11 mouse cellular contexts compared by ENCODE assay signal in genomic region chr9:21450270-21450669, GRCm38 (mm10). TPM values are rescaled to one million over a fixed set of nuclear protein-coding genes. Genes with fewer than 3 reads are reported as not detected.
DNase-seq lines count a peak whose midpoint lies in the region; TF ChIP-seq lines count a peak whose summit lies in the region.
"Had no signal": no experiment of that assay in that cellular context is flagged by ENCODE, and none has a peak within 500 bp of the region (broad histone marks: within the 10 kb centered on the region; RNA-seq: fewer than 3 reads in every experiment).

No protein-coding gene starts in this region.

- WGBS in heart, embryonic 10.5 days: 64% methylated on average over 3 of the region's 3 CpGs
- 35% methylated on average over 3 of the region's 3 CpGs for WGBS in spleen, adult 2 months
- 91% methylated on average over 3 of the region's 3 CpGs for WGBS in limb, embryonic 10.5 days

- peak overlapping the region; percentile 13; the same call in 1 of the 2 replicates for H3K27ac ChIP-seq in heart, embryonic 10.5 days
- peak overlapping the region; percentile 58 for H3K27ac ChIP-seq in spleen, adult 2 months (ENCODE audit: insufficient read depth, low read length)
- H3K27ac ChIP-seq in limb, embryonic 10.5 days: no peak overlapping the region
- H3K27ac ChIP-seq: embryonic facial prominence, embryonic 10.5 days; forebrain, embryonic 13.5 days; stomach, embryonic 15.5 days had no signal

- DNase-seq in heart, embryonic 10.5 days (ENCODE audit: low spot score): no peak
- DNase-seq in heart, postnatal 36 days: no peak
- DNase-seq in spleen, adult 2 months (ENCODE audit: low read depth in 1 of 2, low spot score in 2 of 2): no peak
- no peak for DNase-seq in spleen, adult 12 weeks (ENCODE audit: low spot score)
- DNase-seq in kidney, postnatal 36 days: peak; percentile 54 to 76
- no peak for DNase-seq in right cerebral cortex, postnatal 14 days
- no peak for DNase-seq in limb, embryonic 10.5 days (ENCODE audit: low spot score)
- no peak for DNase-seq in gastrocnemius, adult 8-10 months (ENCODE audit: low spot score in 2 of 2)

- no peak overlapping the region for H3K4me3 ChIP-seq in heart, embryonic 10.5 days
- H3K4me3 ChIP-seq in spleen, adult 2 months (ENCODE audit: extremely low read depth, insufficient read depth, insufficient read length): no peak overlapping the region
- no peak overlapping the region for H3K4me3 ChIP-seq in limb, embryonic 10.5 days
- H3K4me3 ChIP-seq: embryonic facial prominence, embryonic 10.5 days; forebrain, embryonic 13.5 days; stomach, embryonic 15.5 days had no signal

- no peak for TF ChIP-seq POLR2A in spleen, adult 2 months (IDR thresholded peaks at IDR 0.05; ENCODE audit: low read depth, low read length)

- TF ChIP-seq CTCF in spleen, adult 2 months (IDR thresholded peaks at IDR 0.05; ENCODE audit: extremely low read depth, insufficient read depth, insufficient read length, insufficient replicate concordance): no peak

- H3K4me1 ChIP-seq in heart, embryonic 10.5 days: peaks cover 49% of the 10 kb centered on the region
- peaks cover 38% of the 10 kb centered on the region; the same call in 1 of the 2 replicates for H3K4me1 ChIP-seq in spleen, adult 2 months (ENCODE audit: control insufficient read depth, insufficient read depth, insufficient read length)
- H3K4me1 ChIP-seq in limb, embryonic 10.5 days: peaks cover 10% of the 10 kb centered on the region
- H3K4me1 ChIP-seq: forebrain, embryonic 13.5 days had no signal

- peaks cover 15% of the 10 kb centered on the region for H3K36me3 ChIP-seq in heart, embryonic 10.5 days
- H3K36me3 ChIP-seq in spleen, adult 2 months (ENCODE audit: control insufficient read depth, insufficient read depth, low read length): peaks cover 2% of the 10 kb centered on the region
- peaks cover 6% of the 10 kb centered on the region; the same call in 1 of the 2 replicates for H3K36me3 ChIP-seq in limb, embryonic 10.5 days
- H3K36me3 ChIP-seq: stomach, embryonic 15.5 days had no signal

- intact Hi-C loops in heart, postnatal 36 days (cut with DNase I): no loop called here

- H3K27me3 ChIP-seq in heart, embryonic 10.5 days (ENCODE audit: insufficient read depth, poor library complexity, severe bottlenecking): no peaks in the 10 kb centered on the region
- no peaks in the 10 kb centered on the region for H3K27me3 ChIP-seq in spleen, adult 2 months (ENCODE audit: control insufficient read depth, insufficient read depth, low read length)
- H3K27me3 ChIP-seq in limb, embryonic 10.5 days (ENCODE audit: low read depth, poor library complexity, severe bottlenecking): no peaks in the 10 kb centered on the region
- H3K27me3 ChIP-seq: forebrain, embryonic 13.5 days; stomach, embryonic 15.5 days had no signal

- H3K9me3 ChIP-seq in heart, embryonic 10.5 days: no peaks in the 10 kb centered on the region
- no peaks in the 10 kb centered on the region for H3K9me3 ChIP-seq in limb, embryonic 10.5 days (replicated peaks)
- H3K9me3 ChIP-seq: embryonic facial prominence, embryonic 10.5 days; forebrain, embryonic 13.5 days; stomach, embryonic 15.5 days had no signal

RNA-seq across cellular contexts. Expression of gene Dnm2, which starts 25.6 kb away (rescaled TPM):
- polyA plus RNA-seq in heart, embryonic 10.5 days (2016; fragmentation: Nextera tagmentation; extraction: Ambion mirVana): 81.6 and 92.1 TPM in 2 replicates
- total RNA-seq in heart, postnatal 36 days (2021): 10 to 100 TPM; 63.9 to 72.4 TPM
- 223 and 245 TPM in 2 replicates for polyA plus RNA-seq in spleen, adult 2 months (2012; rRNA removed)
- 71.7 and 79.7 TPM in 2 replicates for polyA plus RNA-seq in limb, embryonic 10.5 days (2016; fragmentation: Nextera tagmentation; extraction: Ambion mirVana)
- total RNA-seq in gastrocnemius, adult 8-10 months (2022): 10 to 100 TPM; 29.3 to 39.1 (median 30.8) TPM

RNA-seq across cellular contexts. Expression of gene Qtrt1, which starts 38.6 kb away (rescaled TPM):
- 38.9 and 51.3 TPM in 2 replicates for polyA plus RNA-seq in heart, embryonic 10.5 days (2016; fragmentation: Nextera tagmentation; extraction: Ambion mirVana)
- total RNA-seq in heart, postnatal 36 days (2021): 1 to 10 TPM; 8.0 to 9.5 TPM
- polyA plus RNA-seq in spleen, adult 2 months (2012; rRNA removed): 38.7 and 63.6 TPM in 2 replicates
- 66.2 and 79.0 TPM in 2 replicates for polyA plus RNA-seq in limb, embryonic 10.5 days (2016; fragmentation: Nextera tagmentation; extraction: Ambion mirVana)
- 1 to 10 TPM; 5.8 to 8.0 (median 6.2) TPM for total RNA-seq in gastrocnemius, adult 8-10 months (2022)

RNA-seq across cellular contexts. Expression of gene Tmed1, which starts 59.8 kb away (rescaled TPM):
- polyA plus RNA-seq in heart, embryonic 10.5 days (2016; fragmentation: Nextera tagmentation; extraction: Ambion mirVana): 119 and 134 TPM in 2 replicates
- total RNA-seq in heart, postnatal 36 days (2021): 10 to 100 TPM; 44.9 to 46.9 TPM
- 10.5 and 13.5 TPM in 2 replicates for polyA plus RNA-seq in spleen, adult 2 months (2012; rRNA removed)
- 130 and 137 TPM in 2 replicates for polyA plus RNA-seq in limb, embryonic 10.5 days (2016; fragmentation: Nextera tagmentation; extraction: Ambion mirVana)
- total RNA-seq in gastrocnemius, adult 8-10 months (2022): 10 to 100 TPM; 30.2 to 35.8 (median 33.3) TPM

Comparison
In these comparisons a context has a peak if more than half of its experiments do, and no peak if none do; other contexts are left out.
1. DNase-seq: peak in kidney, postnatal 36 days (2 of 2); none in heart, embryonic 10.5 days (single experiment), heart, postnatal 36 days (0 of 2), spleen, adult 2 months (0 of 2), spleen, adult 12 weeks (single experiment), right cerebral cortex, postnatal 14 days (single experiment), limb, embryonic 10.5 days (single experiment) and gastrocnemius, adult 8-10 months (0 of 2).